Mouse (Mus musculus): Measurements from ENCODE around the gene Syt7.

Syt7 gene

GRCm38 (mm10) chr19:10389391-10390098, 655 bp downstream of the Syt7 start:
- no peak for DNase-seq (ENCODE audit: low spot score in 2 of 2)

DNA sequence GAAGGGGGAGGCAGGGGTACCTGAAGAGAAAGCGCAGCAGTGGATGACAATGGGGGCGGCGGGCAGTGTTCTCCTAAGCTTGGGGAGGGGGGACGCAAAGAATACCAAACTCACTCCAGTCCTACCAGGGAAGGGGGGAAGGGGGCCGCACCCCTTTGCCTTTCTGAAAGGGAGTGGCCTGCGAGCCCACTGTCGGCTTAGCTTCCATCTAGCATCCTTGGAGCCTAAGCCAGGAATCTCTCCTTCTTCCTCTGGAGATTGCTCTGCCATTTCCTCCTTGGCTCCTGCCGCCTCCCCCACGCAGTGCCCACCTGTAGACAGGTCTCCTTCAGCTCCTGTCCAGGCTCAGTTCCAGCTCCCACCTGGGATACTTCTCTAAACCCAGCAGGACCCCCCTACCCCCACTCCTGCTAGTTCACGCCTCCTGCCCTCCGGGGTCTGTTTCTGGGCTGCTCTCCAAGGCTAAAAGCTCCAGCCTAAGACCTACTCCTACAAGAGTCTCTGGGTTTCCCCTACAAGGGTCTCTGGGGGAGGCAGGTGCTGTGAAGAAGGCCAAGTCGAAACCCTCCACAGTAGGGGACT, 1.3 kb downstream of the Syt7 start:
- no peak for DNase-seq (ENCODE audit: low spot score in 2 of 2)

DNA sequence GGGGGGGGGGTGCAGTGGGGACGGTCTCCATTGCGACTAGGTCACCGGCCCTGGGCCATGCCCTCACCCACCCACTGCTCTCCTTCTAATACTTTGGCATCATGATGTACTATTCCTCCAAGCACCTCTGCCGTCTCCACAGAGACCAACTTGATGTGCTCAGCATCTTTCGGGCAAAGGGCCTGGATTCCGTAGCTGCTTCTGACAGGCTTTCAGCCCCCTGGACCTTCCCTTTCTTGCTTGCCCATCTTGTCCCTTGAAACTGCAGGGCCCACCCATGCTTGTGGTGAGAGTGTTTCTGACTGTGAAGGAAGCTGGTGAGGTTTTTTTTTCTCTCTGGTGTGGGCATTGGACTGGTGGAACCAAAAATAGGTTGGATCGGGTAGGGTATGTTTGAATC, 2.1 kb downstream of the Syt7 start:
- DNase-seq (ENCODE audit: low spot score in 2 of 2): no peak

- no peak for DNase-seq (ENCODE audit: low spot score in 2 of 2)
Measured at GRCm38 (mm10) chr19:10391995-10392394, 3.1 kb downstream of the Syt7 start.

- no peak for DNase-seq (ENCODE audit: low spot score in 2 of 2)
Measured at GRCm38 (mm10) chr19:10393471-10393870, 4.6 kb downstream of the Syt7 start.

- DNase-seq (ENCODE audit: low spot score in 2 of 2): no peak
Measured at GRCm38 (mm10) chr19:10393874-10394500, 5.1 kb downstream of the Syt7 start.

GRCm38 (mm10) chr19:10395174-10395573, 6.3 kb downstream of the Syt7 start:
- DNase-seq (ENCODE audit: low spot score in 2 of 2): no peak

GRCm38 (mm10) chr19:10396962-10397361, 8.1 kb downstream of the Syt7 start:
- DNase-seq (ENCODE audit: low spot score in 2 of 2): no peak

GRCm38 (mm10) chr19:10397479-10398153, 8.7 kb downstream of the Syt7 start:
- no peak for DNase-seq (ENCODE audit: low spot score in 2 of 2)

- no peak for DNase-seq (ENCODE audit: low spot score in 2 of 2)
Measured at GRCm38 (mm10) chr19:10398296-10398695, 9.4 kb downstream of the Syt7 start.

- DNase-seq (ENCODE audit: low spot score in 2 of 2): no peak
Measured at GRCm38 (mm10) chr19:10402771-10403494, 14.0 kb downstream of the Syt7 start.

GRCm38 (mm10) chr19:10403593-10404380, 14.9 kb downstream of the Syt7 start:
- DNase-seq (ENCODE audit: low spot score in 2 of 2): no peak

GRCm38 (mm10) chr19:10404424-10404823, 15.5 kb downstream of the Syt7 start:
- no peak for DNase-seq (ENCODE audit: low spot score in 2 of 2)

GRCm38 (mm10) chr19:10404911-10405310, 16.0 kb downstream of the Syt7 start:
- DNase-seq (ENCODE audit: low spot score in 2 of 2): no peak

GRCm38 (mm10) chr19:10413701-10414242, 24.9 kb downstream of the Syt7 start:
- no peak for DNase-seq (ENCODE audit: low spot score in 2 of 2)

DNA sequence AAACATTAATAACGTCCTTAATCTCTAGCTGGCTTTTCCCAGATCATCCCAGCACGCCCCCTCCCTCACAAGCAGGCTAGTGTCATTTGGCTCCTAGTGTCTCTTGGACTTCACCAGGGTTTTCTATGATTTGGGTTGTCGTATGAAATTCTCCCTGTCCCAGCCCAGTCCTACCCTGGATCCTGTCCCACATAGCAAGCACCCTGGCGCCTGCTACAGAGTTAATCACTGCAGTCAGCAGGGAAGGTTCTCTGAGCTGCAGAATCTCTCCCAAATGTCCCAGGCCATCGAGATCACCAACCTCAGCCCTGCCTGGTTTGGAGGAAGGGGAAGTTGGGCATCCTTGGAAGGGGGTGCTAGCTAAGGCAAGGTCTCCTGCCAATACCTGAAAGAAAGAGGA, 26.6 kb downstream of the Syt7 start:
- no peak for DNase-seq (ENCODE audit: low spot score in 2 of 2)

- DNase-seq (ENCODE audit: low spot score in 2 of 2): no peak
Measured at GRCm38 (mm10) chr19:10416889-10417288, 28.0 kb downstream of the Syt7 start.

DNA sequence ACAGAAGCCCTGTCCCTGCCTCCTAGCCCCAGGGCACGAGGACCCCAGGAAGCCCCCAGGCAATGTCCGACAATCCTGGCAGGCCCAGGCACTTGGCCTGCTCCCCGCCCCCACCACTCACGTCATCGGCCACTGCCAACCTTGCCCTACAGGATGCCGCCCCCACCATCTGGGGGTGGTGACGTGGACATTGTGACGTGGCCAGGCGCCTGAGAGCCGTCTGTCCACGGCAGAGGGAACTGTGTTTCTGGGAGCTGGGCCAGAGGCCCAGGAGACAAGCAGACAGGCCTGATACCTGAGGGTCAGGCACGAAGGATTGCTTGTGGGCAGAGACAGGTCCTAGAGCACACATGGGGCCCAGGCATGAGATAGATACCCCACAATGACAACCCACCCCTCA, 28.5 kb downstream of the Syt7 start:
- DNase-seq (ENCODE audit: low spot score in 2 of 2): no peak

GRCm38 (mm10) chr19:10421986-10422976, 33.4 kb downstream of the Syt7 start:
- no peak for DNase-seq (ENCODE audit: low spot score in 2 of 2)

DNA sequence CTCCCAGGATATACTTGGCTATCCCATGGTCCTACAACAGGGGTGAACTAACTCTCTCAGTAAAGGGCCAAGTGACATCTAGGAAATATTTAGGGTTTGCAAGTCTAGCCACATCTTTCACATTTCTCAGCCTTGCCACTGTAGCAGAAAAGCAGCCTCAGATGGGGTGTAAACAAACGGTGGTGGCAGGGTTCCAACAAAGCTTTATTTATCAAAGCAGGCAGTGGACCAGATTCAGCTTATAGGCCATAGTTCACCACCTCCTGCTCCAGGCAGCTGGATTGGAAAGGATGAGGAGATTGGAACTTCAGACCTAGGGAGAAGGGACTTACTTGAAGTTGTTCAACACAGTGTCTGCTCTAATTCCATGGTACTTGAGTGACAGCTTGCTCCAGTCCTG, 35.9 kb downstream of the Syt7 start:
- DNase-seq (ENCODE audit: low spot score in 2 of 2): no peak

Measured in urinary bladder, postnatal 4 days (tissue).